Mouse (Mus musculus): ENCODE results near the gene Csrnp2.

- TF ChIP-seq CTCF (IDR thresholded peaks at IDR 0.05; ENCODE audit: insufficient read depth, low read length) (no peak), POLR2A (IDR thresholded peaks at IDR 0.05; ENCODE audit: borderline replicate concordance, extremely low read depth, low read depth, low read length) (no peak)
These were observed 62.1 kb downstream of the Csrnp2 start for GRCm38 (mm10) chr15:100433234-100433633.
